Mouse (Mus musculus): ENCODE measurements around the gene Dnajc3.

DNA sequence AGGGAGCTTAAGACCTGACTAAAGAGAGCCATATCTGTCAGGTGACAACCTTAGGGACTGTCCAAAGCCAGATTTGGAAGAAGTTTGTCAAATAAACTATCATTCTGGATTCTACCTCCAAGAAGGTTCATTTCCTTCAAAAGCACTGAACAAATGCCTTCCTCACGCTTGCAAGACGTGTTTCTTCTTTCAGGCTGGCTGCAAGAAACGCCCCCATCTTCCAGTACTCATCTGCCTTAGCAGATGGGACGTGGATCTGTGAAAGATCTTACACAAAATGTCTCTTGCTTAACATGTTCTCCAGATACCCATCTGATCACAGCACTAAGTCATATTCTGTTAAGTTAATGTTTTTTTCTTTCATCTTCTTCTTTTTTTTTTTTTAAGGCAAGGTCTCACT is 47.7 kb upstream of the Dnajc3 start:
- TF ChIP-seq CHD2 (IDR thresholded peaks at IDR 0.05; ENCODE audit: low read depth, low read length) (no peak), ZC3H11A (IDR thresholded peaks at IDR 0.05; ENCODE audit: borderline replicate concordance, low read depth, low read length) (no peak), MAFK (IDR thresholded peaks at IDR 0.05; ENCODE audit: insufficient read depth, low read depth, low read length) (no peak)
